Mouse (Mus musculus): ENCODE measurements at regions not wholly inside any gene's neighbourhood (a gene's known extent, or its start where the extent isn't known, plus 50 kb on each side); places are given as distances from the start of the nearest gene placed in this dataset.
"Not testable (repeated sequence)": the region's sequence is repeated elsewhere in the genome, so short reads cannot be mapped to it uniquely, and the experiment has no call there.

GRCm38 (mm10) chr5:55677811-55678210 is 1679.5 kb downstream of the Stim2 start:
- DNase-seq (ENCODE audit: low spot score), result not testable (repeated sequence)

GRCm38 (mm10) chr5:55691114-55691742 is 1692.9 kb downstream of the Stim2 start:
- DNase-seq (ENCODE audit: low spot score), result no peak

- no peak for DNase-seq (ENCODE audit: low spot score)
Measured at GRCm38 (mm10) chr5:55704512-55704911, 1706.2 kb downstream of the Stim2 start.

- peak; percentile 19 for DNase-seq (ENCODE audit: low spot score)
Measured at GRCm38 (mm10) chr5:55711786-55712185, 1713.5 kb downstream of the Stim2 start.

GRCm38 (mm10) chr5:55735143-55735542 is 1736.8 kb downstream of the Stim2 start:
- no peak for DNase-seq (ENCODE audit: low spot score)

- DNase-seq (ENCODE audit: low spot score), result no peak
Measured at GRCm38 (mm10) chr5:55761777-55762176, 1763.5 kb downstream of the Stim2 start.

GRCm38 (mm10) chr5:55791755-55792629 is 1793.7 kb downstream of the Stim2 start:
- DNase-seq (ENCODE audit: low spot score), result no peak

- DNase-seq (ENCODE audit: low spot score), result no peak
Measured at GRCm38 (mm10) chr5:55792717-55793116, 1794.4 kb downstream of the Stim2 start.
